Mouse (Mus musculus): ENCODE data around the gene Arhgap20. TPM values are rescaled to one million over a fixed set of nuclear protein-coding genes. Genes with fewer than 3 reads are reported as not detected.

The Arhgap20 gene
- 10 to 100 TPM; 27.7 to 29.6 TPM for total RNA-seq (2021)
- long read RNA-seq, experiment 1, full-length matches to known transcripts: 1 of 7 reads
- long read RNA-seq, experiment 1, partial matches to known transcripts: 0 of 7 reads
- long read RNA-seq, experiment 1, other reads (novel, unspliced or antisense): 6 of 7 reads
- long read RNA-seq, experiment 2, full-length matches to known transcripts: 1 of 10 reads
- long read RNA-seq, experiment 2, partial matches to known transcripts: 3 of 10 reads
- long read RNA-seq, experiment 2, other reads (novel, unspliced or antisense): 6 of 10 reads

DNA sequence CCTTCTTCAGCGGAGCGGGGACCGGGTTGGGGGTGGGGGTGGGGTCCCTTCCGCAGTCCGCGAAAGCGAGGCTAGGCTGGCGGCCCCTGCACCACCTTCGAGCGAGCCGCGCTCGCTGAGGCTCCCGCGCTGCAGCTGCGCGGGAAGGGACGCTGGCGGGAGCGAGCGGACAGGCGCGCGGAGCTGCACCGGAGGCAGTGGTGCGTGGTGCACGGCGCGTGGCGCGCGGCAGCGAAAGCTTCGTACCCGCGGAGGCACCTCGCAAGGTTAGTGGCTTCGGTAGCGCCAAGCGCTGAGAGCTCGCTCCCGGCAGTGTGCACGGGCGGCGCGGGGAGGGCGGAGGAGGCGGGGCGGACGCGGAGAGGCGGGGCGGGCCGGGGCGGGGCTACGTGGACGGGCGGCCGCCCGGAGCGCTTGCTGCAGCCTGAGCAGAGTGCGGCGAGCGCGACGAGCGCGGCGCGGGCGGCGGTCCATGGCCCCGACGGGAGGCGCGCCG, at the start of gene Arhgap20:
Gene Arhgap20, plus strand, starts transcription at position 417 of the 496 bp plus-strand sequence.
- peak; percentile 66 to 81 for DNase-seq (ENCODE audit: low spot score in 2 of 2)

- DNase-seq (ENCODE audit: low spot score in 2 of 2): no peak
These were observed 46.3 kb upstream of the Arhgap20 start for GRCm38 (mm10) chr9:51718793-51719192.

DNA sequence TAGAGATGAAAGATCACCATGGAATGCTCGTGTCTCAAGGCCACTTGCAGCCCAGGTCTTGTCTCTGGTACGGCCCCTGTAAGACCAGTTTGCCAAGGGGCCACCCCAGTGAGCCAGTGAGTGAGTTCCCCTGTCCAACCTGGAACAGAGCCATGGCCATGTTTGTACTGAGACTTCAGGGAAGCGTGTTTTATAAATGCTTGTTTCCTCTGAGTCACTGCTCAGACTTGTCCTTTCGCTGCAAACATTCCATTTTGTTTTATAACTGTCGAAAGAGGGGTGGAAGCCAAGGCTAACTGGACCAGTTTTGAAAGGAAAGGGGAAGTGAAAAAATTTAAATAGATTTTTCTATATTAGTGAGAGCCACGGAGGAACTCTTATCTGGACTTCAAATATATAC, 37.2 kb upstream of the Arhgap20 start:
- peak in 1 of 2 experiments; percentile 23 for DNase-seq (ENCODE audit: low spot score in 2 of 2)

- DNase-seq (ENCODE audit: low spot score in 2 of 2): no peak
These were observed 29.7 kb upstream of the Arhgap20 start for GRCm38 (mm10) chr9:51735180-51736034.

GRCm38 (mm10) chr9:51736750-51737368, 28.3 kb upstream of the Arhgap20 start:
- DNase-seq (ENCODE audit: low spot score in 2 of 2): no peak

DNA sequence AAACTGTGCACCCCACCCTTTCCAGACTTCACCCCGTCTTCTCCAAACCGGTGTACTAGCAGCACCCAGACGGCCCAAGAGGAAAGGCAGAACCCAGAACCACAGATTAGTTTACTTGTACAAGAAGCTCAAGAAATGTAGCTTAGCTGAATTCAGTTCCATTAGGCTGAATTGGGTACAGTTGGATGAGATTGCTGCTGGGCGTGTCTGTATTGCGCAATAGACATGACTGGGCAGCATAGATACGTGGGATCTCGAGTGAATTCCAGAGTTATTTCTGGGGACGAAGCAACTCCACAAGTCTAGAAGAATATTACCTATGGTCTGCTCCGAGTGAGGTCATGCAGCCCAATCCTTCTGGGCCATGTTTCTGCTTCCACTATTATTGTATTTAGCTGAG, 26.8 kb upstream of the Arhgap20 start:
- DNase-seq (ENCODE audit: low spot score in 2 of 2): no peak

GRCm38 (mm10) chr9:51739826-51740225, 25.3 kb upstream of the Arhgap20 start:
- DNase-seq (ENCODE audit: low spot score in 2 of 2): no peak

DNA sequence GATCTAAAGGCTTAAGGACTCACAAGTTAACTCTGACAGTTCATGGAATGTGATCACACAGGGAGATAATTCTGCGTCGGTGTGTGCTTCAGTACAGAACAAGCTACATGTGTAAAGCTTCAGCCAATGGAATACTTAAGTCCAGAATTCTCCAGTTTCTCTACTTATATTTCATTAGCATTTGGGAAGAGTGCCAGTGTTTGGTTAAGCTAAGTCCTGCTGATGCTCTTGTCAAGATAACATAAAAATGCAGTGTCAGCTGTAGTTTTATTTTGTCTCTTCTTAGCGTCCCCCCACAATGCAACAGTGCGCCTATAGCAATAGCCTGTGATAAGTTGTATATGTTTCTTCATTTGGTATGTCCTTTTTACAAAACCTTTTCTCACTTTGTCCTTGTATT, 15.0 kb upstream of the Arhgap20 start:
- no peak for DNase-seq (ENCODE audit: low spot score in 2 of 2)

DNA sequence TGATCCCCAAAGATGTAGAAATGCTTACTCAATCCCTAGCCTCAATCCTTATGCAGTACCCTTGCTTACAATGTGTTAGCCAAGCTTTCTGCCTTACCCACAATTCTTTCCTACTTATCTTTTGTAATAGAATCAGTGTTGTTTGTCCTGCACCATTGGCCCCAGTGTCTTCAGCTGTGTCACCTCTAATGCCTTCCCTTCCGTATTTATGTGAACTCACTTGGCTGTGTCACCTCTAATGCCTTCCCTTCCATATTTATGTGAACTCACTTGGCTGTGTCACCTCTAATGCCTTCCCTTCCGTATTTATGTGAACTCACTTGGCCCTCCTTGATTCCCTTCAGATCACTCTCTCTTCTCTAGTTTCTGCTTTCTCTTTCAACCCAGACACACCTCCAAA, 4.1 kb upstream of the Arhgap20 start:
- DNase-seq (ENCODE audit: low spot score in 2 of 2): no peak

- DNase-seq (ENCODE audit: low spot score in 2 of 2): no peak
These were observed 879 bp upstream of the Arhgap20 start for GRCm38 (mm10) chr9:51764041-51764875.

DNA sequence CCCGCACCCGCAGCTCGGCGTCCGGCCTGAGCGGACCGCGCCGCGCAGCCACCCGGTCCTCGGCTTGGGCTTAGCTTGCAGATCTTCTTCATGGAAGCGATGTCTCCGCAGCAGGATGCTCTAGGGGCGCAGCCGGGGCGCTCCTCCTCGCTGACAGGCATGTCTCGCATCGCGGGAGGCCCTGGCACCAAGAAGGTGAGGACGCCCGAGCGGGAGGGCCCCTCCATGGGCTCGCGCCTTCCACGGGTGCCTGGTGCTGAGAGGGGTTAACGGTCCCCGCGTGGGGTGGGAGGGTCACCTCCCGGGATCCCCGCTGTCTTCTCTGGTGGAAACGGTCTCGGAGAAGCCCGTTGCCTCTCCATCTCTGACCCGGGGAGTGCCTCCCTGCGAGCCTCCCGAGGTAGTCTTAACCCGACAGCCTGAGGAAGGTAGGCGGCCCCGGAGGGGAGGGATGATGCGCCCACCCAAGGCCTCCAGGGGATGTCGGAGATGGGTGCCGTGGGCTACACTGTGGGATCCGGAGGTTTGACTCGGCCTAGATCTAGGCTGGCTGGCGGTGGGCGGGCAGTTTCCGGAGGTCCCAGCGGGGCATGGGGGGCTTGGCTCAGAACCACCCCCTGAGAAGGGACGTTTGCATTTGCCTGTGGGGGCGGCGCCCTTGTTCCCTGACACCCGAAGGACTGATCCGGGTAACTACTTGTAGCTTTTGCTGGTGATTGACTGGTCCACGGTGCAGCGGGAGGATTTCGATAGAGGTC, 459 bp downstream of the Arhgap20 start:
- DNase-seq (ENCODE audit: low spot score in 2 of 2): peak; percentile 40 to 45

- peak in 1 of 2 experiments; percentile 17 for DNase-seq (ENCODE audit: low spot score in 2 of 2)
These were observed 1.3 kb downstream of the Arhgap20 start for GRCm38 (mm10) chr9:51766175-51767062.

DNA sequence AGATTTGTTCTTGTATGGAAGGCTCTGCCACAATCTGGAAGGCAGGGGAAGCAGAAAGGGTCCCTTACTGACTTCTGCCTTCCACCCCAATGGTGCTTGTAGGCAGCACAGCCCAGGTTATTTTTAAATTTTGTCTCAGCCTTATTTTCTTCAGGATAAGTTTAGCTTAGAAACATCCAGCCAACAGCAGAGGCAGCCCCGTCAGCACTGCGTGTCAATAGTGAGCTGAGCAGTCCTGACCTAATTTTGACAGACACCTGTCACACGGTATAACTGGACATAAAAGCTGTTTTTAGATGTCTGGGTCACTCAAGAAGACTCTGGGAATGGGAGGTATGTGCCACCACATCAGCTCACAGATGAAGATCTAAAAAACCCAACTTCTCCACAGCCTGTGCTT, 9.1 kb downstream of the Arhgap20 start:
- no peak for DNase-seq (ENCODE audit: low spot score in 2 of 2)

- DNase-seq (ENCODE audit: low spot score in 2 of 2): no peak
These were observed 11.3 kb downstream of the Arhgap20 start for GRCm38 (mm10) chr9:51776459-51776858.

GRCm38 (mm10) chr9:51777180-51777579, 12.0 kb downstream of the Arhgap20 start:
- no peak for DNase-seq (ENCODE audit: low spot score in 2 of 2)

- DNase-seq (ENCODE audit: low spot score in 2 of 2): no peak
These were observed 14.1 kb downstream of the Arhgap20 start for GRCm38 (mm10) chr9:51779232-51779631.

- DNase-seq (ENCODE audit: low spot score in 2 of 2): no peak
These were observed 16.0 kb downstream of the Arhgap20 start for GRCm38 (mm10) chr9:51781092-51781491.

DNA sequence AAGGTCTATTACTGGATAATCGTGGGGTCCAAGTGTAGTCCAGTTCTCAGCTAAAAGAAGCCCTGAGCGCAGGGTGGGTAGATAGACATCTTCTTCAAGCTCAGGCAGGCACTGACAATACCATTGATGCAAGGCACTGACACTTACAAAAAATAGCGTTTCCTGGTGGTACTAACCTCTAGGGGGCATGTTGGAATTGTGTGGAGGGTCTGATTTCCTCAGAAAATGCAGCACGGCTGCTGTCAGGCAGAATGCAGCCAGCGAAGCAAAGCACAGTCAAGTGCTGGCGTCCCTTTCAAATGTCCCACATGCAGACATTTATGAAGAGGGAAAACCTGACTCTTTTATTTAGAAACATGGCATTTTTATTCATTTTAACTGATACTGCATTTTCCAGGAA, 22.2 kb downstream of the Arhgap20 start:
- no peak for DNase-seq (ENCODE audit: low spot score in 2 of 2)

- no peak for DNase-seq (ENCODE audit: low spot score in 2 of 2)
These were observed 23.3 kb downstream of the Arhgap20 start for GRCm38 (mm10) chr9:51788466-51788865.
